Mouse (Mus musculus): ENCODE measurements around the gene Rad17.

The Rad17 gene

DNA sequence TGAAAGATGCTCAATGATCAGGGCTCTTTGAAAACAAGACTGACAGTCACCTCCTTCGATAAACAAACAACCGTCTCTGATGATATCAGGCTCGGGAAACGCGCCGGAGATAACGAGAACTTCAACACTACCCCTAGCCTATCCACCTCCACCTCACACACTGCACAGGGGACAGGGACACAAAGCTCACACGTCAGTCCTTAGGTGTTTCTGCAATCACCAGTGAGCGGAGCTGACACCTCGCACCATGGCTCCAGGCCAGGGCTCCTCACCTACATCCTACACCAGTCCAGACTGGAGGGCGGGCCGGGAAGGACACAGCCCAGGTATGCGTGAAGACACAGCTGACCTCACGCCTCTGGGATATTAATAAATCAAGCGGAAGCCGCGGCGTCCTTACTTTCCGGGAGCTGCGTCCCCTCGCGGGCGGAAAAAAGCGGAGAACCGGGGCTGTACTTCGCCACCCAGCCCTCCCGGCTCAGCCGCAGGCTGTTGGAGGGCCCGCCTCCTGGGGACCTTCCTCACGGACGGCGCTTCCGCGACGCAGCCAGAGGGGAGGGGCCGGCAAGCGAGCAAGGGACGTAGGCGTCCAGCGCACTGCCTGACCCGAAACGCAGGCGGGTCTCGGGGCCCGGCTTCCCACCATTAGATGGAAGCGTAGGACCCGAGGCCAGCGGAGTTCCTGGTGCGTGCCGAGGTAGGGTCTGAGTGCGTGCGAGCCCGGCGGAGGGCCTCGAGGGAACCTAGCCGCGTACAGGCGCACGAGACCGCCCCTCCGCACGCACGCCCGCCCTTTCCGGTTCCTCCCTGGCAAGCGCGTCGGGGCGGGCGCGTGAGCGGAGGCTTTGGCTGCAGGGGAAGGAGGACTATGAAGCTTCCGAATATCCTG lies at the start of gene Rad17, which contains the start of gene Ak6:
TSS of gene Rad17 (minus strand) at position 502 of the 889 bp plus-strand sequence.
TSS of gene Ak6 (plus strand) at position 430 of the 889 bp plus-strand sequence.
- DNase-seq (ENCODE audit: low spot score), result peak; percentile 95

DNA sequence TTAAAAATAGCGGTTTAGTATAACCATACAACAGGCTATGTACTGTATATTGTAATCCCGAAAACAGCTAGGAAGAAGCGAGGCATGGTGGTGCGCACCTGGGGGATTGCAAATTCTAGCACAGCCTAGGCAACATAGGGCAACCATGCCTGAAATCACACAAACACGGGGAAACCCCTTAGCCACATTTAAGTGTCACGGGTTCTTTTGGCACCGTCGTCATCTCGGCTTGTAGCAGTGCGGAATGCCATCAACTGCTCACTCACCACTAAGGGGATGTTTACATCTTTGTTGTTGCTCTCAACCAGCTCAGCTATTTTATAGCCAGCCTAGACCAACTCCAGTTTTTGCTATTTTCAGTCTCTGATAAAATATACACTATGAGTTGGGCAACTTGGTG lies 48.0 kb upstream of the Rad17 start:
- DNase-seq (ENCODE audit: low spot score), result no peak

DNA sequence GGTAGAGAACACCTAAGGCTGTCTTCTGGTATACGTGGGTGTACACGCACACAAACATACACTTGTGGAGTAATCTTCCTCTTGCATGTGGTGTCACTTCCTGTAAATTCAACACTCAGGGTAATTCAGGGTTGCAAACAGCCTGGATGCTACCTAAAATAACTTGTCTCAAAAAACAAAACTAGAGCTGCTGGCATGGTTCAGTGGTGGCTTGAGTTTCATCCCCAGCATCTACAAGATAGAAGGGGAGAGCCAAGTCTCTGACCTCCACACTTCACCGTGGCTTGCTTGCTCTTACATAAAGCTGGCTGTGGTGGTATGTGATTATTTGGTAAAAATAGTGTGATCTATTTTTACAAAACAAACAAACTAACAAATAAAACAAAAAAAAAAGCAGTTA lies 46.7 kb upstream of the Rad17 start:
- DNase-seq (ENCODE audit: low spot score), result no peak

DNA sequence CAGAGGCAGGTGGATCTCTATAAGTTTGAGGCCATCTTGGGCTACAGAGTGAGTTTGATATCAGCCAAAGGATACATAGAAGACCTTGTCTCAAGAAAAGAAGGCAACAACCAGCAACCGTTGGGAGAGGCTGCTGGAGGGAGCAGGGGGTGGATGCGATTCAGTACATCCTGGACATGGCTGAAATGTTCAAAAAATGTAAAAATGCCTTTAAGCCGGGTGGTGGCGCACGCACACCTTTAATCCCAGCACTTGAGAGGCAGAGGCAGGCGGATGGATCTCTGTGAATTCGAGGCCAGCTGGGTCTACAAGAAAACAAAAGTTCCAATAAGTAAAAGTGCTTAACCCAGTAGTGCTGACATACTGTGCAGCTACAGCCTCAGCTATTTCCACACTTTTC lies 36.7 kb upstream of the Rad17 start:
- no peak for DNase-seq (ENCODE audit: low spot score)

DNA sequence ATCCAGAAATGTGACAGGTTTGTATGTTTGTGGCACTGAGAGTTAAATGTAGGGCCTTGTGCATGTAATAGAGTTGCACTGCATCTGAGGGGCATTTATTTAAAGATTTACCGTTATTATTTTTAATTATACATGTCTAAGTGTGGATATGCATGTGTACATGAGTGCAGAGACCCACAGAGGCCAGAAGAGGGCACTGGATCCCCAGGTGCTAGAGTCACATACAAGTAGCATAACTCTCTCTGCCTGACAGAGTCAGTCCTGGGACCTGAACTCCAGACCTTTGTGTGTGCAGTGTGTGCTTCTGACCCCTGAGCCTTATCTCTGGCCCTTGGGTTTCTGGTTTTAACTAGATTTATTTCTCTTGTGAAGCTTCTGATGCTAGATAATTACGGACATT lies 33.5 kb upstream of the Rad17 start:
- DNase-seq (ENCODE audit: low spot score), result no peak

DNA sequence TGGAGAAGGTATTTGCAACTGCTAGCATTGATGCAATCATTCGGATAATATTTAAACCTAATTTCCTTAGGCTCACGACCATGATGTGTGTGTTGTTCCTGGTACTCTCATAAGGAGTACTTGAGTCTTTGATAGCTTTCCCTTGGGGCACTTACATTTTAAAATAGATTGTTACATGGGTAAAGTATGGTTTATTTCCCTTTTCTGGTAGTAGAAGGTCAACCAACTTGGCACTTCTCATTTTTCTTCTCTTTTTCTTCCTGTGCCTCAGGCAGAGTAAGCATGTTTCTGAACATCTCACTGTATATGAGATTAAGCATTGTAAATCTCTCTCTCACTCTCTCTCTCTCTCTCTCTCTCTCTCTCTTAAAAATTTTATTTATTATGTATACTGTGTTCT lies 32.0 kb upstream of the Rad17 start:
- no peak for DNase-seq (ENCODE audit: low spot score)

DNA sequence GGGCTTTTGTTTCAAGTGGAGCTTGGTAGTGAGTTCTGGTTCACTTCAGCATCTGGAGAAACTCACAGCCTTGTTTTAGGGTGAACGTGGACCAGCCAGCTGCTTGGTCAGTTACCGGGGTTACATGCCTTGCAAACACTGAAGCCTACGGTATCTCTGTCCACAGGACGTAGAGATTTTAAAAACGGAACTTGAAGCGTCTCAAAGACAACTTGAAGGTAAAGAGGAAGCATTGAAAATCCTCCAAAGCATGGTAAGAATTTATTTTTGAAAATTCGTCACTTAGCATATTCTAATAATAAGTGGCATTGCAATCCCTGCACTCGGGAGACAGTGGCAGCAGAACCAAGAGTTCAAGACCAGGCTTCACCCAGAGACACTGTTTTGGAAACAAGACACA lies 30.8 kb upstream of the Rad17 start:
- DNase-seq (ENCODE audit: low spot score), result no peak

DNA sequence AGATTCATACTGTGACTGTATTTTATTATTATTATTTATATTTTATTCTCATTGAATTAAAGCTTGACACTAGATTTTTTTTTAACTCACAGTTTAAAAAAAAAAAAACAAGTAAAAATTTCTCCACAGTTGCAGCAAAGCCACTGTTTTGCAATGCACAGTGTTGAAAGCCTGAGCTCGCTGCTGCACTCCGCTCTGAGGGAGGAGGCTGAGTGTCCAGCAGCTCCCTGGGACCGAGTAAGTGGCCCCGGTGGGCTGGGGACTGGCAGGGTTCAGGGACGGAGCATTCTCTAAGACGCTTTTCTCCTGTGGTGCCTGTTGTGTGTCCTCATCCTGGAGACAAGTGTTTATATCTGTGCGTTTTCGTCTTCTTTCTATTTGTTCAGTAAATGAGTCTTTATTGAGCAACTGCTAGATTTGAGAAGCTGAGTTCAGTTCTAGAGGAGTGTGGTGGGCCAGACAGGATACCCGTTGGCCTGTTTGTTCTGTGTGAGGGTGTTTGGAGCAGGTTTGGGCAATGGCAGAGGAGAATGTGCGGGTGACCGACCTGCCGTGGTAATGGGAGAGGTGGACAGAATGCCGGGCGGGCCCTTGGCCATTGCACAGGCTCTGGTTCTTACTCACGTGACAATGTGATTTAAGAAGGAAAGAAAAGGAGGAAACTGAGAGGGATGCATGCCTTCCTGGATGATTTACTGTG lies 25.2 kb upstream of the Rad17 start:
- no peak for DNase-seq (ENCODE audit: low spot score)

DNA sequence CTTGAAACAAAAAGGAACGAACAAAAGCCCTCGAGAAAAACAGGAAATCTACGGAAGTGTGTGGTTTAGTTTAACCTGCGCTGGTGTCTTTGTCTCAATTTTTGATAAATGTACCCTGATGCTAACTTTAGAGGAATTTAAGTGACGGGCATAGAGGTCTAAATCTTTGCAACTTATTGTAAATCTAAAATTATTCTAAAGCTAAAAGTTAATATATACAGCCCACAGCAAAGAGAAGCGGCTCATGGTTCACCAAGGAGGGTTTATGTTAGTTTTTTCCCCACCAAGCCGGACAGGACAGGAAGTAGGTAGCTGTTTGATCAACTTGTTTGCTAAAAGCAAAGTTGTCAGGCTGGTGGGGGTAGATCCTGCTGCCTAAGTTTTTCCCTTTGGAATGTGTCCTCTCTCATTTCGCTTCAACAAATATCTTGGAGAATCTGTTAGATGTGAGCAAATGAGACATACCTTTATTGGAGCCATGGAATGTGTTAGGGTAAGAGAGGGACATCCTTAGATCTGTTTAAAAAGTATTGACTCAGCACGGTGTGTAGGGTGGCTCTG lies 19.4 kb upstream of the Rad17 start:
- DNase-seq (ENCODE audit: low spot score), result no peak

DNA sequence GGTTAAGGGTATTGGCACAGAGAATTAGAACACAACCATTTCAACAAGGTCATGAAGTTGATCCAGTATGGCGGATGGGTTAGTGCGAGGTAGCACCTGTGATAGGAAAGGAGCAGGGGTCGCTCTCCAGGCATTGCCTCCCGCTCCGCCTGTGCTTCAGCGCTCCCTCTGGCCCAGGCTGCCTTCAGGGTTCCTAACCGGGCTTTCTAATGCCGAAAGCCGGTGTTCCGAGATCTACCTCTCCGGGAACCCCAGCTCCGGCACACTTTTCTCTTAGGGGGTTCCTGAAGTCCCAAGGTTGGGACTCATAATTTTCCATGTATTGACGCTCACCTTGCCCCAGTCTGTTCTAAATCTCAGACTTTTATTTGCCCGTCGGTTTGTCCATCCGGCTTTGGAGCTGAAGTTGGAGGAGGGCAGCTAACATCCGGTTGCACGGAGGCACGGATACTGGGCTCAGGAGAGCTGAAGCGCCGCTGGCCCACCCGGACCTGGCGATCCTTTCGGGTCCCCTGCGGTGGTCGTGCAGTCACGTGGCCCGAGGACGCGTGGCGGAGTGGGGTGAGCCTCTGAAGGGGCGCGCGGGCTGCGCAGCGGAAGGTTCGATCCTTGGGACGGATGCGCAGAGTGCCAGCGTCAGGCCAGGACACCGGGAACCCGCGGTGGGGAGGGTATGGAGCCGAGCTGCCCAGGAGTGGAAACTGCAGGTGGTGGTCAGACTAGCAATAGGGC lies 18.6 kb upstream of the Rad17 start, which contains the start of gene Ccdc125:
TSS of gene Ccdc125 (plus strand) at position 427 of the 732 bp plus-strand sequence.
- peak; percentile 27 for DNase-seq (ENCODE audit: low spot score)

DNA sequence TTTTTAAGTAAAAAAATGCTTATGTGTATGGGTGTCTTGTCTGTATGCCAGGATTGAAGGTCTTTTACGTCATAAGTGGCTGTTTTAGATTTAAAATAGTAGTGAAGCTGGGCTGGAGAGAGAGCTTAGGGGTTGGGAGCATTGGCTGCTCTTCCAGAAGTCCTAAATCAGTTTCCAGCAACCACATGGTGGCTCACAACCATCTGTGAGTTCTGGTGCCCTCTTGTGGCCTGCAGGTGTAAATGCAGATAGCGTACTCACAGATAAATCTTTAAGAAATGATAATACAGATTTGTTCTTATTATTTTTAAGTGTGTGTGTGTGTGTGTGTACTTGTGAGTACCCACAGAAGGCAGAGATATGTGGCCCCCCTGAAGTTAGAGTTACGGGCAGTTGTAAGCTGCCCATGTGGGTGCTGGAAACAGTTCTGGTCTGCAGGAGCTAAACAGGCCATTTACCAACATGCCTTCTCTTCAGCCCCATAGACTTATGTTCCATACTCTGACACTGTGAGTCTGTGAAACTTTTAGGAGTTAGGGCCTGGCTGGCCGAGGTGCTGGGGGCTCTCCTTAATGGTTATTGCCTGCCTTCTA lies 9.1 kb upstream of the Rad17 start:
- DNase-seq (ENCODE audit: low spot score), result peak; percentile 55

DNA sequence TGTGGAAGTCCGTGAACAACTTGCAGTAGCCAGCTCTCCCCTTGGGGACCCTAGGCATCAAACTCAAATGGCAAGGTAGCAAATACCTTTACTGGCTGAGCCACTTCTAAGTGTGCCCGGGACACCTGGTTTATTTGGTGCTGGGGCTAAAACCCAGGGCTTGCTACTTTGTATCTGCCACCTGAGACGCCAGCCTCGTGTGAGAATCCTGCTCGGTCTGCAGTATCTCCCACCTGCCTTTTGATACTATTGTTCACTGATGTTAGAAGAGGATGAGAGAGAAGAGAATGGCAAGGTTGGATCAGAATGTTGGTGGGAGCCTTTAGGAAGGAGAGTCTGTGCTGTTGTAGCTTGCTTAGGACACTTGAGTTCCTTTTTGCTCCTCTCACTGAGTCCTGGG lies 7.2 kb upstream of the Rad17 start:
- DNase-seq (ENCODE audit: low spot score), result no peak

DNA sequence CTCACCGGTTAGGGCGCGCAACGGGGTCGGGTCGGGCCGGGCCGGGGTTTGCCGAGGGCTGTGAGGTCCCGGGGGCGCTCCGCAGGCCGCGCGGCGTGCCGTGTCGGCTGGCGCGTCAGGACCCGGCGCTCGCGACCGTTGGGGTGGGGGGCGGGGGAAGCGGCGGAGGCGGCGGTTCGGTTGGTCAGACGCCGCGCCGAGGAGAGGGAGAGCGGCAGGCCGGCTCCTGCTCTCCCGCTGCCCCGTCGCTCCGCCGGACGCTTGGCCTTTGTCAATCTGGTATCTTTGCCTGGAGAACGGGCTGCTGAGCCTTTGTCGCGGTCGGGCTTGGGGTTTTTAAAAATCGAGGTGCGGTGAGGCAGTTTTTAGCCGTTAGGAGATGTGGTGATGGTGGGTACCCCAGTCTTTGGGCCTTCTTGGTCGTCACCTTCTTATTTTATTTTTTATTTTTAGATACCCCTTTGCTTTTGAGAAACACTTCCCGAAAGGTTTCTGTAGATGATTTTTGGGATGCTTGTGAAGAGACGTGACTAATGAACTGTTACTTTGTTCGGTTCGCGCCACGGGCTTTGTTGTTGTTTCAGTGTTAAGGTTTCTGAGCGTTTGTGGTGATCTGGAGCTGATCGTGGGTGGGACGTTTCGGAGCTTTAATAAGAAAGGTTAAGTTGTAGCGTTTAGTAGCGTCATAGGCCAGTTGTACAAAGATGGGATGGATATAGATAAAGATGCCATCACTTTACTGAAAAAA lies 762 bp upstream of the Rad17 start, which contains the start of gene Taf9:
TSS of gene Taf9 (plus strand) at position 141 of the 748 bp plus-strand sequence.
- DNase-seq (ENCODE audit: low spot score), result no peak

DNA sequence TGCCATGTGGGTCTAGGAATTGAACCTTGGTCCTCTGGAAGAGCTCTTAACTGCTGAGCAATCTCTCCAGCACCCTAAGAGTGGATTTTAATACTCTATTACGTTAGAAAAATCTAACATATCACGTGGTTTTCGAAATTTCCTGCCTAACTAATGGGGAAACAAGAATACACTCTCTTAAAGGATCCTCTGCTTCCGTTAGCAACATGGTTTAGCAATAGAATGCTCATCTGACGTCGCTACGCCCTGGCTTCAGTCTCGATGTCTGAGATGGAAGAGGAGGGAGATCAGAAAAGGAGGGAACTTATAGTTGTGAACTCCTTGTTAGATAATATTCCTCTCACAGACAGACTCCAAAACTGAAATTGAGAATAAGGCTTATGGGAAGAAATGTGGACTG lies 2.6 kb downstream of the Rad17 start:
- DNase-seq (ENCODE audit: low spot score), result no peak

DNA sequence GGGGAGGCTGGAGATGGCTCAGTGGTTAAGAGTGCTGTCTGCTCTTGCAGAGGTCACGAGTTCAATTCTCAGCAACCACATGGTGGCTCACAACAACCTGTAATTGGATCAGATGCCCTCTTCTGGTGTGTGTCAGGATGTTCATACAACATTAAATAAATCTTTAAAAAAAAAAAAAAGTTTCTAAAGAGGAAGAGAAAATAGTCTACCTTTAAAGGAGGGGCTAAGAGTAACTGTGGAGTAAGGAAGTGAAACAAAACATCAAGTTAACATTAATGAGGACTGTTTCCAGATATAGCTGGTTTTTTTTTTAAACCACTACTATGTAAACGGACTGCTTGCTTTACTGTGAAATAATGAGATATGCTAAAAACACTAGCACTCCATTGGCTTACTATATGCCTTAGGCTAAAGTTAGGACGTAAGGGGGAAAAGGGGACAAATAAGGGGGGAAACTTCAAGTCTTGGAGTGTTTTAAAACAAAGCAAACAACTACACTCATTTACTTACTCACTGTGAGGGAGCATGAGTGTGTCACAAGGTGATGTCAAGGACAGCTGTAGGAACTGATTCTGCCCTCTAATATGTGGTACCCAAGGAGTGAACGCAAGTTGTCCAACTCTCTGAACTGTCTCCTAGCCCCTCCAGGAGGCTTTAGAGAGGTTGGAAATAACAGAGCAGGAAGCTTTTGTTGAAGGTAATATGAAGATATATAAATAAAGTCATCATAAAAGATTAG lies 8.2 kb downstream of the Rad17 start:
- no peak for DNase-seq (ENCODE audit: low spot score)

DNA sequence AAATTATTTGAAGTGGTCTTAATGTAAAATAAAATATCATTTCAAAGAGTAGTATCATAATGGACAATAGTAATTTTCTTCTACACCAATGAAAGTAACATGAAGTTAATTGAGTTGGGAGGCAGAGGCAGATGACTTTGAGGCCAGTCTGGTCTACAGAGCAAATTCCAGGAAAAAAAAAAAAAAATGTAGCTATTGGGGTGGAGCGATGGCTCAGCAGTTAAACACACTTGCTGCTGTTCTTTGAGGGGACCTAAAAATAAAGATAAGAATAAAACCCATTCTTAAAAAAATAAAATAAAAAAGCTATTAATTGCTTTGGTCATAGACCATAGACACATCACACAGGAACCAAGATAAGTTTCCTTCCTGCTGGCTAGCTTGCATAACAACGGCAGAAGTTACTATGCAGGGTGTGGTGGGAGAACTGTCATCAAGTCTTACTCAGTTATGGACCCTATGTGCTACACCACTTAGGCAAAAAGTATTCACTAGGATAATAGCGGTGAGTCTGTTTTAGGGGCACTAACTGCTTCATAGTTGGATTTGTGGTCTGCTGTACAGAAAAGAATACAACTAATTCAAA lies 16.7 kb downstream of the Rad17 start:
- DNase-seq (ENCODE audit: low spot score), result no peak

DNA sequence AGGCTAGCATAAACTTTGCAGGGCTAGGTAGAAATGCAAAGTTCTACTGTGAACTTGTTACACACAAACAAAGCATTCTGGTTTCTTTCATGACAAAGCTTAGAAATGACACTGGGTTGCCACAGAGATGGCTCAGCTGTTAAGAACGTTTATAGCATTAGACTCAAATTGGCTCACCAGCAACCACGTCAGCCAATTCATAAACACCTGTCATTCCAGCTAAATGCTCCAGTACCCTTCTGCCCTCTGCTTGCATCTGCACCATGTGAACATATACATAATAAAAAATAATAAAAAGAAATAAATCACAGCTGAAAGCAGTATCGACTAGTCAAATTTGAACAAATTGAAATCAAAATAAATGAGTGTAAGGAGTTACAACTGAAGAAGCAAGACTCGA lies 28.6 kb downstream of the Rad17 start:
- DNase-seq (ENCODE audit: low spot score), result no peak

DNA sequence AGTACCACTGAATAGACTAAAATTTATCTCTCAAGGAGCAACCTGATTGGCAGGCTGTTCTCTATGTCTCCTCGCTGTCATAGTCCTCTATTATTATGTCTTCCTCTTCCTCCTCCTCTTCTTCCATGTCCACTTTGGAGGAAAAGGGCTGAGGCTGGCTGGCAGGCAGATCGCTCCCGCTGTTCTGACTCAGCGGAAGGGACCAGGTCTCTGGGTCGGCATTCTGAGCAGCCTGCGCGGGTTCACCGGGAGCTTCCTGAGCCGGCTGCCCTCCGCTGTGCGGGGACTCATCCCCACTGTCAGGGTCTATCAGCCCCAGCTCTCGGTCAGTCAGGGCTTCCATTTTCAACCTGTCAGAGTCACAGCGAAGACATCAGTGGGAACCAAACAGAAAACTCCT lies 33.3 kb downstream of the Rad17 start:
- DNase-seq (ENCODE audit: low spot score), result no peak

DNA sequence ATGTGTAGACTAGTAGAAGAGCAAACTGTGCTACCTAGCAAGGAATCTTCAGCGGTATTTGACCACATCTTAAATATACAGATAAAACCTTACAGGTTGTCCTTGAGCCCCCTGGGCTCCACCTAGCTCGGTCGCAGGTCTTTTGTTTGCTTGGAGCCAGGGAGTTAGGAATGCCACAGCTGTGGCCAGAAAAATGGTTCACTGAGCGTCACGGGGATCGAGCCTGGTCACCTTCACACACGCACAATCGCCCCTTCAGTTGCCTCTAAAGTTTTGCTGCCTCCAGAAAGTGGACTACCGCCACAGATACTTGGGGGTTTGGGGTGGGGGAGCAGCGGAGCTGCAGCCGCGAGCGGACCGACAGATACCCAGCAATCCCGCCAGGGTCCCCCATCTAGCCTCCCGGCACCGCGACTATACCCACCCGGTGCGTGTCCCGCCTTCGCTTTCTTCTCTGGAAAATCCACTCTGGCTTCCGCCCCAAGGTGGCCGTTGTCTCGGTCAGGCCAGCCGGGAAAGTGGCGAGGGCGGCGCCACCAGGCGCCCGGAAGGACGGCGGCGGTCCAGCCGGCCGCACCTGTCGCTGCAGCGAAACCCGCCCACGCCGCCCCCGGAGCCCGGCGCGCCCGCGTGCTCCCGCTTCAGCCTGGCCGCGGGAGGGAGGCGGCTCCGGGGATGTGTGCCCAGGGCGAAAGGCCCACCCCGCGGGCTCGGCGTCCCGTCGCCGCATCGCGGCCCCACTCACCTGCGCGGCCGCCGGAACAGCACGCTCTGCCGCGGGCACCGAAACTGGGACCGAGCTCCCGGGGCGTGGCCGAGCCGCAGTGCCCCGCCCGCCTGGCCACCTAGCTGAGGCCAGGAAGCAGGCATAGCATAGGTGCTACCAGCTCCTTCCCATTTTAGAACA lies 34.4 kb downstream of the Rad17 start, which contains the start of gene Marveld2:
TSS of gene Marveld2 (minus strand) at position 791 of the 907 bp plus-strand sequence.
- peak; percentile 52 for DNase-seq (ENCODE audit: low spot score)
